Mouse (Mus musculus) heart, adult 8-10 months (tissue): ENCODE data around the gene Pigv. TPM values are rescaled to one million over a fixed set of nuclear protein-coding genes. Genes with fewer than 3 reads are reported as not detected.
"Not testable (repeated sequence)": the region's sequence is repeated elsewhere in the genome, so short reads cannot be mapped to it uniquely, and the experiment has no call there.

Experiments used
- DNase-seq: peaks from one replicate; pipeline ENCODE4 v3.0.0; 2022; ENCODE audit warnings: low spot score
- total RNA-seq, 4 experiments: library from RNA; stranded (reverse); gene quantifications; 2 replicates each; pipeline ENCODE4 v1.2.4; 2022

The Pigv gene
- total RNA-seq, 4 experiments from 2014 or later, result 9.2 to 13.8 (median 13.2) TPM

- DNase-seq, result peak; percentile 62
Measured at GRCm38 (mm10) chr4:133672845-133673647, 599 bp upstream of the Pigv start.

DNA sequence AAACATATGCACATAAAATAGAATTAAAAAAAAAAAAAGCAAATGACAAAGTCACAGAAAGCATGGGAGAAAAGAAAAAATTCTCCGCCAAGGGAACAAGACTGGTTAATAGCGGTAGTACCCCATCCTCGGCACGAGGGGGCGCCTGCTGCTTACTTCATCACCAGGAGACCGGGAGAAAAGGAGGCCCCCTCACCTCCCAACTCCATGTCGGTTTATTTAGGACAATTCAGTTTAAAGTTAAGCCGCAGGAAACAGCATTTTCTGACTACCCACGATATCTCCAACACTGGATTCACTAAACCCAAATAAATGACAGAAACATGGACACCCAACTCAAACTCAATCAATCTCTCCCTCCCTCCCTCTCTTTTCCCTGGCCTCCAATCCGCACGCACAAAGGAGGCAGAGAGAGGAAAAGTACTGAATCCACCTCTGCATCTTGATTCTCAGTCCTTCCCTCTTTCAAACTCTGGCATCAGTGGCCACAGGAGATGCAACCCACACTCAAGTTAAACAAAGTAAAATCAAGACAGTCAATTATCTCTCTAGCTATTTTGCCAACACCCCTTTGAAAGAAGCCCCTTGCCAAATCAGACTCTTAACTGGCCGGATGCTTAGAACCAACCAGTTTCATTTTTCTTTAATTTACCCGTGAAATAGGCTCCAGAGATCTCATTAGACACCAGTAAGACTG, 1.1 kb downstream of the Pigv start:
- DNase-seq, result peak; percentile 91

- no peak for DNase-seq
Measured at GRCm38 (mm10) chr4:133669652-133670210, 2.7 kb downstream of the Pigv start.

- DNase-seq, result no peak
Measured at GRCm38 (mm10) chr4:133668537-133668936, 3.9 kb downstream of the Pigv start.

GRCm38 (mm10) chr4:133666199-133666598, 6.2 kb downstream of the Pigv start:
- DNase-seq, result no peak

GRCm38 (mm10) chr4:133665118-133665517, 7.3 kb downstream of the Pigv start:
- DNase-seq, result no peak

GRCm38 (mm10) chr4:133662945-133663344, 9.5 kb downstream of the Pigv start:
- no peak for DNase-seq

DNA sequence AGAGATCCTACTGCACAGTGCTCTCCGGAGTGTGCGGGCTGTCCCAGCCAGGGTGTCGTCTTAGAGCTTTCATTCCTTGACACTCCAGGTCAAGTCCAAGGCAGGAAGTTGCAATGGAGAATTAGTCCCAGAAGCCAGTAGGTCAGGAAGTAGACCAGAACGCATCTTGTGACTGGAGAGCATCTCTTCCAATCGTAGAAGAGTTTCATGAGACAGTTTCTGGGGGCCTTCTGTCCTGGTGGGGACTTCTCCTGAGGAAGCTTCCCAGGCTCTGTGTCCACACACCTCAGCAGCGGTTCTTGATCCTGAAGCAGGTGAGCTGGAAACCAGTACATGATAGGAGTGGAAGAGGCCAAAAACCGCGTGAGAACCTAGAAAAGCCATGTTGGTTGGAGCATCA, 10.0 kb downstream of the Pigv start:
- DNase-seq, result no peak

- DNase-seq, result peak; percentile 85
Measured at GRCm38 (mm10) chr4:133660193-133661155, 12.0 kb downstream of the Pigv start.

DNA sequence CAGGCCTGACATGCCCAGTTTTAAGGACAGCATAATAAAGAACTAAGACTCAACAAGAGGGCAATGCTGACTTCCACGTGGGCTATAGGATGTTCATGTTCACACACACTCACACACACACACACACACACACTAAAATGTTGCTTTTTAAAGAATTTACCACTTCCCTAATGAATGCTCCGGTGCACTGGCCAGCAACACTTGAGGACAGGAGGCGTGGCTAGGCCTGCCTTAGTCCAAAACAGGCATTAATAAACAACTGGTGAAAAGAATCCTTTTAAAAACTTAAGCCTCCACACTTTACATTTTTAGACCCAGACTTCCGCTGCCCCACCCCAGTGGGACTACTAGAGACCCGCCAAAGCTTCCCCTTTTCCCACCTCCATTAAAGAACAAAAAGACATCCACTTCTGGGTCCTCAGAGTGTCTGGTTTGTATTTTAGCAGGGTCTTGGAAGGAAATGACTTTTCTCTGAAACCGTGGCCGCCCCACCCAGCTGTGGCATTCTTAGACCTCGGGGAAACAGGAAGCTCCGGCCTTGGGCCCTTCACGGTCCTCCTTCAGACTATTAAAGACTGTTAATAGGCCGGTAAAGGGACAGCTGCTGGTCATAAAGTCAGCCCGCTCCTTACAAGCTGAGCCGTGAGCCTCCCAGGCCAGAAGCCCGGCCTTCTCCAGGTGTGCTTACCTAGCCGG, 12.8 kb downstream of the Pigv start:
- peak; percentile 75 for DNase-seq

DNA sequence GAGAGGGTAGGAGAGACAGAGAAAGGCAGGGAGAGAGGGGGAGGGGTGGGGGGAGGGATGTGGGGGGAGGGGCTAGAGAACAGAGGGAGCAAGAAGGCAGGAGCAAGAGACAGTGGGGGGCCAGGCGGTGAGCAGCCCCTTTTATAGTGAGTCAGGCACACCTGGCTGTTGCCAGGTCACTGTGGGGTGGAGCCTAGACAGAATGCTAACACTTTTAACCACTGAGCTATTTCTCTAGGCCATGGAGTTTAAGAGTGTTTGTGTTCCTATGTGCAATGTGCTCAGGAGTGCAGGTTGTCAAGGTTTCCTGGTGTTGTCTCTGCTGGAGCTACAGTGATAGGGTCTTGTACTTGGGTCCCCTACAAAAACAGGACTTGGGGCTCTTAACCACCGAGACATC, 13.7 kb downstream of the Pigv start:
- DNase-seq, result no peak

- DNase-seq, result no peak
Measured at GRCm38 (mm10) chr4:133657829-133658458, 14.5 kb downstream of the Pigv start.

GRCm38 (mm10) chr4:133656997-133657396, 15.4 kb downstream of the Pigv start:
- no peak for DNase-seq

- no peak for DNase-seq
Measured at GRCm38 (mm10) chr4:133656294-133656693, 16.2 kb downstream of the Pigv start.

GRCm38 (mm10) chr4:133654070-133654469, 18.4 kb downstream of the Pigv start:
- not testable (repeated sequence) for DNase-seq

DNA sequence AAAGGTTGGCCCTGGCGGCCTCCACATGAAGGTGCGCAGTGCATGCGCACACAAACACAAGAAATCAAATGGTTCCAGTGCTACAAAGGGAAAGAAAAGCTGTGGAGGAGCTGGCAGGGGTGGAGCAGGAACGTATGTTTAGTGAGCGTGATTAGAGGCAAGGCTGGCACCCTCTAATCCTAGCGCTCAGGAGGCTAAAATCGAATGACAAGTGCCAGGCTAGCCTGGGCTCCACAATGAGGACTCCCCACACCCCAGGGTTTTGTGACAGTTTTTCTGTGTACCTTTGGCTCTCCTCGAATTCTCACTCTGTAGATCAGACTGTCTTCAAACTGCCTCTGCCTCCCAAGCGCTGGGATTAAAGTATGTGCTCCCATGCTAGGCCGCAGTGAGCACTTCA, 19.7 kb downstream of the Pigv start:
- no peak for DNase-seq

DNA sequence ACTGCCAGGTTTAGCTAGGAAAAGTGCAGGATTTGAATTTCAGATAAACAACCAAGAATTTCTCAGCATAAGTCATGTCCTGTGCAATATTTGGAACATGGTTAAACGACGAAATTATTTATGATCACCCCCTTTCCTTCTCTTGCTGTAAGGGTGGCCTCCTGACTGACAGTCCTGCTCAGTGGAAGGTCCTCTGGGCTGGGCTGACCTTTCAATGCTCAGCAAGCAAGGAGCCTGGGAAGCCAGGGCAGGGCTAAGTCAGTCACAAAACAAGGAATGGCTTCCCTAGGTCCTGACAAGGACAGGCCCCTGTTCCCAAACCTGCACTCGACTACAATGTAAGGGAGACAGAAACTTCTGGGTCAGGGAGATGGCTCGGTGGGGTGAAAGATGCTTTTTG, 20.5 kb downstream of the Pigv start:
- no peak for DNase-seq

GRCm38 (mm10) chr4:133651445-133651844, 21.0 kb downstream of the Pigv start:
- DNase-seq, result no peak

DNA sequence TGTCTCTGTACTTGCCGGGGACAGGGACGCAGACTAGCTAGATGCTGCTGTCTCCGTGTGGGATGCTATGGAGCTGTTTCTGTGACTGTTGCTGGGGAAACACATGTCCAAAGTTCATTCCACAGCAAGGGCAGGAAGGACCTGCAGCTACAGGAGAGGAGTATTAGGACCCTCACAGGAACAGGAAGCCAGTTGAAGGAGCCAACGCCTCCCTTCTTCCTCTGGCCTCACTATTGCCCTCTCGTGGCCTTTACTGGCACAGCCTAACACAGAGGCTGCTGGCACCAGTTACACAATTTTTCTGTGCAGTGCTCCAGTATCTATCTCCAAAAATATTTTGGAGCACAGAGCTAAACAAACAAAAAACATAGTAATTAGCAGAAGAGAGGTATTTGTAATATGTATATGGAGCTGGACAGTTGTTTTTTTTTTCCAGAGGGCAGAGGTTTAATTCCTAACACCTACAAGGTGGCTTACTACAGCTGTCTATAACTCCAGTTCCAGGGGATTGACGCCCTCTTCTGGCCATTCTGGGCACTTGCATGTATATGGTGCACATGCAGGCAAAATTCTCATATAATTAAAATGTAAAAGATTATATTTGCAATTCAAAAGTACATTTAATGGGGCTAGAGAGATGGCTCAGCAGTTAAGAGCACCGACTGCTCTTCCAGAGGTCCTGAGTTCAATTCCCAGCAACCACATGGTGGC, 22.3 kb downstream of the Pigv start, which contains the start of gene Zdhhc18:
Gene Zdhhc18, minus strand, starts transcription at position 166 of the 711 bp plus-strand sequence.
- DNase-seq, result peak; percentile 88

GRCm38 (mm10) chr4:133649464-133649863, 23.0 kb downstream of the Pigv start:
- not testable (repeated sequence) for DNase-seq
